Mouse (Mus musculus) ovary, adult 2 months (tissue): Measurements from ENCODE around the gene Dock8. TPM values are rescaled to one million over a fixed set of nuclear protein-coding genes. Genes with fewer than 3 reads are reported as not detected.

Source experiments
- polyA plus RNA-seq: library from polyadenylated mRNA; depleted of rRNA; stranded (reverse); fragments of >200 nt; gene quantifications from 2 replicates; pipeline ENCODE4 v1.2.3, GENCODE M21; 2012; rRNA removed

Gene Dock8
- polyA plus RNA-seq = 14.3 and 15.0 TPM in 2 replicates

DNA sequence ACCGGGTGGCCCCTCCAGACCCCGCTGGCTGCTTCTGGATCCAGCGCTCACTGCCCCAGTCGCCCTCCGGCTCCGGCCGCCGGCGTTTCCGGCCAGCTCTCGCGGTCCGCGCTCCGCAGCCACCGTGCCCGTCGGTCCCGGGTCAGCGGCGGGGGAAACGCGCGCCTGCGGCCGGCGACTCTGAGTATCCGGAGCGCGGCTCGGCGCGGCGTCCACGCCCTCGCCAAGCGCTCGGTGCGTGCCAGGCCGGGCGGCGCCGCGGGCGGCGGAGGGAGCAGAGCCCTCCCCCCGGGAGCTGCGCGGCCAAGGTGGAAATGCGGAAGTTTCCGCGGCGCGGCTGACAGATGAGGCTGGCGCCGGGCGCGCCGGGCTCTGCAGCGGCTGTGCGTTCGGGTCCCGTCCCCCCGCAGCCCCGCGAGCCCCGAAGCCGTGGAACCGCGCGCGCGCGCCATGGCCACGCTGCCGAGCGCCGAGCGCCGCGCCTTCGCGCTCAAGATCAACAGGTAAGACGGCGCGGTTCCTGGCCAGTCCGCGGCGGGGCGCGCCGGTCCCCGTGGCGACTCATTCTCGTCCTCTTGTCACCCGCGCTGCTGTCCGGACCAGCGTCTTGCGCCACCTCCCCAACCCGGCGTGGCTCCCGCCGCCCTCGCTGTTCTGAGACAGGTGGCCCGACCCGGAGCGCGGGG is at the start of gene Dock8:
TSS of gene Dock8 (plus strand) at position 334 of the 686 bp plus-strand sequence.

DNA sequence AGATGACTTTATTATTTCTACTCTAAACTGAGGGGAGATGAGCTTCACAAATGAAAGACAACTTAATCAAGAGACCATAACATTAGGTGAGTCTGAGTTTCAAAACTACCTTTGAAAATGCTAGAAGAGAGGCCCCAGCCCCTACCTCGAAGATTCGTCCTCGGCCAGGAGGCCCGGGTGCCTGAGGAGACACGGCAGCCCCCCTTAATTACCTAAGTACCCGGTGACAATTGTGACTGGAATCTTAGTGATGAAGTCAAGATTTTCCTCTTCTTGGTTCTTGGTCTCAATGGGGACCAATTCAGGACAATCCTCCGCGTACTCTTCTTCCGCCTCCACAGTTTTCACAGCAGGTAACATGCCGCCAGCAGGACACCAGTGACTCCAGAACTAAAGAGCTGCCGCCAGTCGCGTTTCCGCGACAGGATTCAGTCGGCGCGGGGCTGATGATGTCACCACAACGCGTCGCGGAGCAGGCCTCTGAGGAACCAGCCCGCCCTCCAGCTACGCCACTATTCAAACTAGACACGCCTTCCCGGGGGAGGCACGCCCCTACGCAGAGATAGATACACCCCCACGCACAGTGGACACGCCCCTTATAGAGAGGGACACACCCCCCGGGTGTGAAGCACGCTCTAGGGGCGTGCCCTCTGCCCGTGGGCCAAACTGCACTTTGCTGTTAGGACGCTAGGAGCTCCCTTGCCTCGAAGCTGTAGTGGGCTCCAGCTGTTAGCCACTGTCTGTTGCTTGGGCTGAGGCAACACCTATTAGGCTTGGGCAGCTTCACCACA is 38.0 kb upstream of the Dock8 start, which contains the start of gene Cbwd1:
TSS of gene Cbwd1 (minus strand) at position 439 of the 791 bp plus-strand sequence.

DNA sequence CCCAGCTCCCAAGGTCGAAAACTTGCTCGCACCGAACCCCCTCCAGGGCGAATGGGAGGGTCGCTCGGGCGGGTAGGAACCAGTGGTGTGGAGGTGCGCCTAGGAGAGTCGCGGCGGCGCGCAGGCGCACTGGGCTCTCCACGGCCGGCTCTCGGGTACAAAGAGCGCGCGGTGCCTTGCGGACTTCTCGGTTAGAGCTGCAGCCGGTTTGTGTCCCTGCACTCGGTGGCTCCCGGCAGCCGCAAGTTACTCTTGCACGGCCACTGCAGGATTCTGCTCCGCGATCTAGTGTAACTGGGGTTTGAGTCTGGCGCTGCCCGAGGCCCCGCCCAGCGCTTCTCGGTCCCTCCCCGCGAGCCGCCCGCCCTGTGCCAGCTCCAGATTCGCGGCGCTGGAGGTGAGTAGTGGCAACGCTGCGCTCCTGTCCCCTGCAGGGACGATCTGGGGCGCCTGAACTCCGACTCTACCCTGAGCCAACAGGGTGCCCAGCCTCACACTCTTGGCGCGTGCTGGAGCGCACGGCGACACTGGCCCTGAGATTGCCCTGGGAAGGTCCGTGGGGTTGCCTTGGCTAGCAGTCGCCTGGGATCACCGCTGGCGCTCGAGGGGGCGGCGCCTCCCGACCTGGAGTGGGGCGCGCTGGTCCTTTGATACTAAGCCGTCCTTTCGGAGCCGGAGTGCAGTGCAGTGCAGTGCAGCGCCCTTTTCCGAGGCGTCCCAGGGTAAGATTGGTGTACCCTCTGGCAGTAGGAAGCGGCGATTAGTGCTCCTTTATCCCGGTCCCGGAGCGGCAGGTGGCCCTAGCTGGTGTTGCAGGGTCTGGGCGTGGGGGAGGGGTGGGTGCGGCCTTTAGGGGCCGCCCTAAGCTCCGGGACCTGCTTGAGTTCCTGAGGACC is 237.5 kb downstream of the Dock8 start, which contains the start of gene Kank1:
TSS of gene Kank1 (plus strand) at position 380 of the 896 bp plus-strand sequence.

Other genes with a start within 250 kb of the Dock8 start
- 44.0 and 53.8 TPM in 2 replicates for gene Pgm5, start 137.7 kb upstream of the Dock8 start, polyA plus RNA-seq
- 0.75 and 2.2 TPM in 2 replicates for gene Gm10053, start 123.8 kb upstream of the Dock8 start, polyA plus RNA-seq
- not detected in 2 replicates for gene Foxd4, start 98.3 kb upstream of the Dock8 start, polyA plus RNA-seq
- 0.75 and 0.85 TPM in 2 replicates for gene Cbwd1, start 37.9 kb upstream of the Dock8 start, polyA plus RNA-seq
- 39.7 and 51.2 TPM in 2 replicates for gene Kank1, start 237.4 kb downstream of the Dock8 start, polyA plus RNA-seq